Mouse (Mus musculus) layer of hippocampus, adult 8-10 months (tissue): ENCODE data around the gene Fam83g. TPM values are rescaled to one million over a fixed set of nuclear protein-coding genes. Genes with fewer than 3 reads are reported as not detected.

Source experiments
- DNase-seq, 2 experiments: peaks; one replicate each; pipeline ENCODE4 v3.0.0; 2022; ENCODE audit warnings: low spot score in 2 of 2
- total RNA-seq, 4 experiments: library from RNA; stranded (reverse); gene quantifications; 2 replicates each; pipeline ENCODE4 v1.2.4; 2022

Gene Fam83g
- total RNA-seq, 4 experiments from 2014 or later, result 0.06 to 0.20 (median 0.09) TPM; not detected in 1

DNA sequence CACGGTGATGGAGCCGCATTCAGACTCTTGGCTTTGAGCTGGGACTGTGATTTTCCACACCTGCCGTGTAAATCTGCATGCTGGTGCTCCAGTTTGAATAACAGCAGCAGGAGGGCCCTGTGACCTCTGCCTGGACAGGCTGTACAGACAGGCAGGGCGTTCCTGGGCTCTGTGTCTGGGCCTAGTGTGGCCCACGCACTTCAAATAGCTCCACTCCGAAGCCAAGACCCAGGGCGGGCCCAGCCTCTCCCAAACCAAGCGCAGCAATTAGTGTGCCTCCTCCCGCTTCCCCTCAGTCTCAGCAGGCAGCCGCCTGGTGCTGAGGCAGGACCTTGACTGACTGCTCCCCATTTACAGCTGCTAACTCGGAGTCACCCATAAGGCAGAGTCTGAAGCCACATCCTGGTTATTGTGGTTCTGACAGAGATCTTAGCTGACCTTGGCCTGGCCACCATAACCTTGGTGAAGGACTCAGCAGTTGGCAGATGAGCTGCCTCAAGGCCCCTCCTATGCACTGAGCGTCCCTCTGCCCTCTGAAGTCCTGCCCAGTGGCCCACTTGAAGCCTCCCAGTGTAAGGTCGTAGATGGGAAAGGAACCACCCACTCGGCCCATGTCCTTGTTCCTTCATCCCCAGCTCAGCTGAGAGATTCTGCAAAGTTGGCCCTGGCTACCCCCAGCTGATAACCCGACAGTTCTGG, 29.4 kb downstream of the Fam83g start:
- DNase-seq, result no peak

DNA sequence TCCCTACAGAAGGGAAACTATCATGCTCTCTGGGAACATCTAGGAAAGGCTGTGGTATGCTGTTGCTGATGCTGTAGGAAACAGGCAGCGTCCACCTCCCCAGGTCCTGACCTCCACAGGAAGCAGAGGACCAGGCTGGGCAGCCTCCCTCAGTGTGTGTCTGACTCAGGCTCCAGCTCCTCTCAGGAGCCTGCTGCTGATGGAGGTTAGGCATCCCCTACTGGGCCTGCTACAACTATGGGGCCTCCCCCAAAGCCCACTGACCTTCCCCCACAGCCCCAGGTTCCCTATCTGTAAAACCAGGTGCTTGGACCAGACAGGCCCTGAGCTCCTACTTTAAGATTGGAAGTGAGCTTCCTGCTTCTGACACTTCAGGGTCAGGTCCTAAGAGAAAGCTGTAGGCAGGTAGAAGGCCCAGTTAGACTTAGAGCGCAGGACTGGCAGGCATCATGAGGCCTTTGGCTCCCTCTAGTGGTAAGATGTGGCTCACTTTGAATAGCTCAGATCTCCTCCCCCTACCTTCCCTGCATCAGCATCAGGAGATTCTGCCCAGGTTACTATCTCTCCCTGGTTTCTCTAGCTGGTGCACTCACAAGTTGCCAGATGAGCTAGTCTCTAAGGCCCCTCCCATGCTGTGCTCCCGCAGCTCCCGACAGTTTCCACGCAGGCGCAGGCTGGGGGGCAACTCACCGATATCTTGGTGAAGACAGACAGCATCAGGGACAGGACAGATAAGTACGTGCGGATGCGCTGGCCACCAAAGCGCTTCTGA, 30.6 kb downstream of the Fam83g start:
- peak; percentile 48 to 77 for DNase-seq

DNA sequence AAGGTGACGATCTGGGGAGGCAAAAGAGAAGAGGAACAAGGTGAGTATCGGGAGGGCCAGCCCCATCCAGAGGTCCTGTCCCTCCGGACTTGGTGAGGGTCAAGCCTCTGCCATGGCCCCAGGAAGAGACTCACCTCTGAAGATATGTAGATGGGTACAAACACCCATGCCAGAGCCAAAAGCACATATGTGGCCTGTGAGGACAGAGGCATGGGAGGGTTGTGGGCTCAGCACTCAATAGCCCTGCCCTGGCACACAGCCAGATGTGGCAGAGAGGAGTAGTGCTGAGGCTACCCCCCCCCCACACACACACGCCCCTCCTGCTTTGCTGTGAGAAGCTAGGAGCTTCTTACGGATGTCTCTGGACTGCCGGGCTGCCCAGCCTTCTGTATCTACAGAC, 31.2 kb downstream of the Fam83g start:
- no peak for DNase-seq

DNA sequence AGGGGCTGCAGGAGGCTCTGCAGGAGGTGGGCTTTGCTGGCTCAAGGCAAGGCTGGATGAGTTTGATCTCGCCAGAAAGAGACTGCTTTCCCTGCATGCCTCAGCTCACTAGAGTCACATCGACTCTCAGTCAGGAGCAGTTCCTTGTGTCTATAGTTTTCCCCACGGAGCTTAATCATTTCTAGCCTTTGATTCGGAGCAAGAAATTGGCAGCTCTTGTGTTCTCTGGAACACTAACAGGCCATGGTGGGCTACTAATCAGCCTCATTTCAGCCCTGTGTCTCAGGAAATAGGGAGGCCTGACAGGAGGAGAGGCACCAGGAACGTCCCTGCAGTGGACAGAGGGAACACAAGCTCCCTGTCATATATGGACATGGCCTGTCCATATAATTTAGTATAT, 34.1 kb downstream of the Fam83g start:
- no peak for DNase-seq

DNA sequence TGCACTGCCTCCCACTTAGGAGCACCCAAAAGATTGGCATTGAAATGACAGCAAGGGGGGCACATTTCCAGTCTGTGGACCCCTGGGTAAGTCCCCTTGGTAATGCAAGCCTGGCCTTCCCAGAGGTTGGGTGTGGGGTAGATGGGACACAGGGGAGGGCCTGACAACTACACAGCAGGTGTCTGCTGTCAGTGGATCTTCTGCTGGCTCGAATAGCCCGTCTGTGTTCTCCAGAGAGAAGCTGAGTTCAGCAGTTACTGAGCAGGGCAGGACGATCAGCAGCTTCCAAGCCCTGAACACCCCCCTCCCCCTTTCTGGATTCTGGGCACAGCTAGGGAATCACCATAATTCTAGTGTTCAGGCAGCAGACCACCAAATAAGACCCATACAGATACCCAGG, 35.5 kb downstream of the Fam83g start:
- no peak for DNase-seq

DNA sequence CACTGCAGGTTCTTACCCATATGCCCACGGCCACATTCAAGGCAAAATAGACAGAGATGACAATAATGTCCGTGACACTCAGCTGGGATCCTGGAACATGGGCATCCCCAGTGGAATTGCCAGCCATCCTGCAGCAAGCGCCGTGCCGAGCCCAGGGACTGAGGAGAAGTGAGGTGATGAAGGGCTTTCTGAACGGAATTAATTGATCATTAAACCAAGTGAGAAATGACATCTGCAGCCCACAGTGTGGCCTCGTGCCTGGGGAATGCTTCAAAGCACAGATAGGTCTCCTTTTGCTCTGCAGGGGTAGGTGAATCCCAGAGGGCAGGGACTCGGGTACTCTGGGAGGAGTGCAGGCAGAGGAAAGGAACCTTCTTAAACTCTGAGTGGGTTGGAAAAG, 35.9 kb downstream of the Fam83g start:
- no peak for DNase-seq

DNA sequence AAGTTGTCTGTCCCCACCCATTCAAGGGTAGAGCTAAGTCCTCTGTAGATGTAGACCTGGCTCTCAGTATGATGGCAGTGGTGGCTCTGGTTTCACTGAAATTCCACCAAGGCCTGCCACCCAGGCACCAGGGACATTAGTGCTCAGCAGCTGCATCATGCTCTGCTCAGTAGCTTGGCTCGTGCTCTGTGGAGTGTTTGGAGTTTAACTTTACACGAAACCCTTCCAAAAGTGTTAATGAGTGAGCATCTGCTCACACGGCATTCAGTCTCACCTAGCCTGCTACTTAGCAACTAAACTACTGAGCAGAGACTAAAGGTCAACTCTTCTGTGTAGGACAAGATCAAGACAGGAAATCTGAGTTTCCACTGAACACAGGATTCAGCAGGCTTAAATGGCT, 36.7 kb downstream of the Fam83g start, which contains the start of gene Slc5a10:
Gene Slc5a10, minus strand, starts transcription at position 191 of the 400 bp plus-strand sequence.
- no peak for DNase-seq

DNA sequence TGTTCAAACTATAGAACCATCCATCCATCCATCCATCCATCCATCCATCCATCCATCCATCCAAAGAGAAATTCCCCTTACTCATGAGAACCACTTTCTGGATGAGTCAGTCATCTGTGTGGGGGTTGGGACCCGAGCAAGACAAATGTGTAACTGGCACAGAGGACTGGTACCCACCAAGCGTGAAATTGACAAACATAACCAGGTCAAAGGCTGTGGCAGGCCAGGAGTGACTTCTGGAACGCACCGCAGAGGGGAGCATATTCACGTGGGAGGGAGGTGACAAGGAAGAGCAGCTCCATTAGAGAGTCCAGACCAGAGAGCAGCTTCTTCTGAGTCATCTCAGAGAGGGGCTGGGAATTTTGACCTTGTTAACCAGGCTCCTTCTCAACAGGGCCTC, 38.2 kb downstream of the Fam83g start:
- no peak for DNase-seq

DNA sequence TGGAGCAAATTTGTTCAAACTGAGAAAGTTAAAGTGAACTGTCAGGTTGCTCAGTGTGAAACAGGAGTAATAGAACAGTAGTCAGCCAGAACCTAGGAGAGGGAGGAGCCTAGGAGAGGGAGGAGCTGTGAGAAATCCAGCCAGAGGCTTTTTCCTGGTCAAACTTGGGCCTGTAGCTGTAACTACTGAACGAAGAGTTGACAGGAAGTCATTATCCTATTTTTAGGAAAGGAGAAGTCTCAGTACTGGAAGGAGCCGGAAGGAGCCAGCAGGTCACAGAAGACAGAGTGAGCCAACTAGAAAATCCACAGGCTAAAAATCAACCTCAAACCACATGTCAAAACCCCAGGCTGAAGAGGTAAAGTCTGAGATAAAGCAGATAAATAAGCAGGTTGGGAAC, 44.1 kb downstream of the Fam83g start:
- DNase-seq, result no peak

DNA sequence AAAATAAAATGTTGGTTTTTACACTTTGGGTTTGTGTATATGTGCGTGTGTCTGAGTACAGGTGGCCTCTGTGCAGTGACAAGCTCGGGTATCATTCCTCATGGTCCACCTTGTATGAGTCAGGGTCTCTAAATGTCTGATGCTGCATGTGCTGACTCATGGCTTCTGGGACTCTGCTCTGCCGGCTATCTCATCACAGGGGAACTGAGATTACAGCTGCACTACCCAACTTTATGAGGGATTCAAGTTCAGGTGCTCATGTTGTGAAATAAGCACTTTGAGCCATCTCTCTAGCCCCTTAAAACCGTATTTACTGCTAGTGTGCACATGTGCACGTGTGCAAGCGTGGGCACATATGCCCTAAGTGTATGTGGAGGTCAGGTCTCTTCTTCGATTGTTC, 48.8 kb downstream of the Fam83g start:
- DNase-seq, result no peak

DNA sequence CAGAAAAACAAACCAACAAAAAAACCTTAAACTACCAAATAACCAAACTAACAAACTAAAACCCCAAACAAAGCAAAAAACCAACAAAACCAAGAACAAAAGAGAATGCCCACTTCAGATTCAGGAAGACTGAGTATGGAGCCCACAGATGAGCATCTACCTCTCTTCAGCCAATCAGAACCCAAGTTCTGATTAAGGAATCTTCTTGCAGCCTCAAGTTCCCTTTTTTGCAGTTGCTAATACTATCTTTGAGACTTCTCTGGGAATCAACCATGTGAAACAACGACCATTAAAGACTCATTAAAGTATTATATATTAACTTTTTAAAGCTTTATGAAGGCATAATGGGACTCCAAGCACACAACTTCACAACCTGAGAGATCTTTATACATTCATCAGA, 53.4 kb downstream of the Fam83g start:
- no peak for DNase-seq

DNA sequence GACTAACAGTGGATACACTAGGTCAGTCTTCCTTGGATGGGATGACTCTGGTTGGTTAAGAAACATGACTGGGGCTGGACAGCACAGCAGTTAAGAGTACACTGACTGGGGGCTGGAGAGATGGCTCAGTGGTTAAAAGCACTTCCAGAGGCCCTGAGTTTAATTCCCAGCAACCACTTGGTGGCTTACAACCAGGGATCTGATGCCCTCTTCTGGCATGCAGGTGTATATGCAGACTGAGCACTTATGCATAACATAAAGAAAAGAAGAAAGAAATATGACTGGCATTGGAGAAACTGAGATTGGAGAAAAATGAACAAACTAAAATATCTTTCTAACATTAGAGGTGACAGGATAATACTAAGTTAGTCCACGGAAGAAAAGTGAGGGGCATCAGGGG, 56.6 kb downstream of the Fam83g start:
- no peak for DNase-seq

DNA sequence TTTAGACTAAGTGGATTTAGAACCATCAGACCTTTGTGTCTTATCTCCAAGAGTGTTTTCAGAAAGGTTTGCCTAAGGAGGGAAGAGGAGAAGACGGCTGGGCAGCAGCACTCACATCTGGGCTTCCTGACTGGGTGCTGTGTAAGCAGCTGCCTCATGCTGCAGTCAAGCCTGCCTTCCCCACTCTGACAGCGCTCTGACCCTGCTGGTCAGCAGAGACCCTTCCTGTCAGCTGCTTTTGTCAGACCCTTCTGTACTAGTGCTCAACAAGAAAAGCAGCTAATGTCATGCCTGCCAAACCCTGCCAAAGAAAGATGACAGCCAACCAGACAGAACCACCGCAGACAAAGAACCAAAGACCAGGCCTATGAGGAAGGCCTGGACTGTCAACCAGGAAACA, 59.9 kb downstream of the Fam83g start:
- no peak for DNase-seq

DNA sequence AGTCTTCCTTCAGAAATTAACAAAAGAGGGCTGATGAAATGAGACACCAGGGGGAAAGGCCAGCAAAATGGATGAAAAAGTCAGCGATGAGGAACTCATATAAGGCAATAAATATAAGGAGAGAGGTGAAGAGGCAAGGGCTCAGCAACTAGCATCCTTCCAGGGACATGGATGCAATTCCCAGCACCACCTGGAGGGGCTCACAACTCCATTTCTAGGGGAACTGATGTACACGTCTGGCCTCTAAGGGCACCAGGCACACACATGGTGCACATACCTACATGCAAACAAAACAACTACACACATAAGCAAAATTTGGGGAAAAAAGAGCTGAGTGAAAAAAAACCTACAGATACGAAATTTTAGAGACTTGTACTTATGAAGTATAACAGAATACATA, 60.6 kb downstream of the Fam83g start:
- no peak for DNase-seq

DNA sequence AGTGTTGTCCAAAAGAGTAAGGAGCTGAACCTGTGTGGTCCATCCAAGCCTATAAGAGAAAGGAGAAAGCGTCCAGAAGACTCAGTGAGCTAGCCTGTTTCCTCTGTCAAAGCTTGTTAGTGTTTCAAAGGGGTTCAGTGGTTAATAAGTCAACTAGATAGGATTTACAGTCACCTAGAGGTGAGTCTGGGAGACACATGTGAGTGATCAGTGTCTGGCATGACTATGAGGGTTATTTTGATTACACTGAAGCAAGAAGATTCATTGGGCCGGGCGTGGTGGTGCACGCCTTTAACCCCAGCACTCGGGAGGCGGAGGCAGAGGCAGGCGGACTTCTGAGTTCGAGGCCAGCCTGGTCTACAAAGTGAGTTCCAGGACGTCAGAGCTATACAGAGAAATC, 61.9 kb downstream of the Fam83g start:
- no peak for DNase-seq

DNA sequence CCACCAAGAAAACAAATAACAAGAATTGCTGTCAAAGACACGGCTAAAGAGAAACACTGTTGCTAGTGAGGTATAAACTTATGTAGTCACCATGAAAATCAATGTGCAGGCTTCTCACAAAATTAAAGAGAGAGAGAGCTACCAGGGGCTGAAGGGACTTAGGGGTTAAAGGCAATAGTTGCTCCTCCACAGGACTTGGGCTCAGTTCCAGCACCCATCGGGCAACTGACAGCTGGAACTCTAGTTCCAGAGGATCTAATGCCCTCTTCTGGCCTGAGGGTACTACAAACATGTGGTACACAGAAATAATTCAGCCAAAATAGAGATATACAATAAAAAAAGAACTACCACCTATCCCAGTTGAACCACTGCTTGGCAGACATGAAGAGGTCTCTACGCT, 63.3 kb downstream of the Fam83g start:
- DNase-seq, result no peak

DNA sequence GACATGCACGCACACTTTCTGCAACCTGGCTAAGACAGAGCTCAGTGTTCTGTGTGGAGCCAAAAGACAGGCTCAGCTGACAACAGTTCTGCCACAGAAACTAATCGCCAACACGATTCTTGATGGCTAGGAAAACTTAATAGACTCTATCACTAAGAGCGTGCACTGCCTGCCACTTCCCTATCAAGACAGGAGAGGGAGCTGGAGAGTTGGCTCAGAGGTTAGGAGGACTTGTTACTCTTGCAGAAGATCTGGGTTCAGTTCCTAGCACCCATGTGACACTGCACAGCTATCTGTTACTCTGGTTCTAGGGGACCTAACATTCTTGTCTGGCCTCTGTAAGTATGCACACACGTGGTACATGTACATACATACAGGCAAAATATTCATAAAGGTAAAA, 67.7 kb downstream of the Fam83g start:
- DNase-seq, result no peak

DNA sequence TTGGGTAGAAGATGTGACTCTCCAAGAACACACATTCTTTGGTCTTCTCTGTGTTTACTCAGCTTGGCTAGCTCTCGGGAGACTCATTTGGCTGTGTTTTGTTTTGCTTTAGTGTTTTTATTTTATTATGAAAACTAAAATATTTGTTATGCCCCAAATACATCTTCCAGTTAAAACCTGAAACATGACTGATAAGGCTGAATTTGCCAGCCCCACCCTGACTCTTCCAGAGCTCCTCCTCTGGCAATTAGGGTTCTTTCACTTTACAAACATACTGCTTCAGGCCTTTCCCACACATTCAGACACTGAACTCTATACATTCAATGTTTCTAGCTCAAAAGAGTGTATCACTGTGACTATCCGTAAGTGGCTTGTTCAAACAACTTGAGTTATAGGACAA, 73.3 kb downstream of the Fam83g start:
- no peak for DNase-seq

Other genes with a start within 250 kb of the Fam83g start
- 100 to 1,000 TPM; 373 to 488 (median 430) TPM for gene Rnf112, start 230.0 kb upstream of the Fam83g start, total RNA-seq
- gene Mfap4, start 198.7 kb upstream of the Fam83g start, total RNA-seq, result 1 to 10 TPM; 5.1 to 7.5 (median 5.6) TPM
- gene Mapk7, start 189.7 kb upstream of the Fam83g start, total RNA-seq, result 10 to 100 TPM; 27.1 to 28.8 (median 28.2) TPM
- gene B9d1, start 178.9 kb upstream of the Fam83g start, total RNA-seq, result 10 to 100 TPM; 43.1 to 52.1 (median 47.2) TPM
- gene Epn2, start 104.4 kb upstream of the Fam83g start, total RNA-seq, result 100 to 1,000 TPM; 123 to 157 (median 152) TPM
- gene Grap, start 30.8 kb upstream of the Fam83g start, total RNA-seq, result 1 to 10 TPM; 4.3 to 6.3 (median 5.2) TPM
- gene Slc5a10, start 36.7 kb downstream of the Fam83g start, total RNA-seq, result under 1 TPM; 0.23 to 0.55 (median 0.41) TPM
- gene Prpsap2, start 78.0 kb downstream of the Fam83g start, total RNA-seq, result 10 to 100 TPM; 45.1 to 52.9 (median 48.2) TPM
- 10 to 100 TPM; 63.4 to 75.1 (median 70.3) TPM for gene Ulk2, start 171.0 kb downstream of the Fam83g start, total RNA-seq
- 10 to 100 TPM; 29.5 to 39.3 (median 34.1) TPM for gene Akap10, start 246.2 kb downstream of the Fam83g start, total RNA-seq